Mouse (Mus musculus) CH12F3 (cell line): ENCODE results near the gene Mcat.
"Not testable (repeated sequence)": the region's sequence is repeated elsewhere in the genome, so short reads cannot be mapped to it uniquely, and the experiment has no call there.

ENCODE experiments used
- in situ Hi-C: fragments of 300-500 bp; cut with MboI; formaldehyde crosslinking; loops from 2 replicates; pipeline ENCODE4 v1.14.3; 2020; ENCODE audit warnings: low sequenced_read_pairs

The Mcat gene

DNA sequence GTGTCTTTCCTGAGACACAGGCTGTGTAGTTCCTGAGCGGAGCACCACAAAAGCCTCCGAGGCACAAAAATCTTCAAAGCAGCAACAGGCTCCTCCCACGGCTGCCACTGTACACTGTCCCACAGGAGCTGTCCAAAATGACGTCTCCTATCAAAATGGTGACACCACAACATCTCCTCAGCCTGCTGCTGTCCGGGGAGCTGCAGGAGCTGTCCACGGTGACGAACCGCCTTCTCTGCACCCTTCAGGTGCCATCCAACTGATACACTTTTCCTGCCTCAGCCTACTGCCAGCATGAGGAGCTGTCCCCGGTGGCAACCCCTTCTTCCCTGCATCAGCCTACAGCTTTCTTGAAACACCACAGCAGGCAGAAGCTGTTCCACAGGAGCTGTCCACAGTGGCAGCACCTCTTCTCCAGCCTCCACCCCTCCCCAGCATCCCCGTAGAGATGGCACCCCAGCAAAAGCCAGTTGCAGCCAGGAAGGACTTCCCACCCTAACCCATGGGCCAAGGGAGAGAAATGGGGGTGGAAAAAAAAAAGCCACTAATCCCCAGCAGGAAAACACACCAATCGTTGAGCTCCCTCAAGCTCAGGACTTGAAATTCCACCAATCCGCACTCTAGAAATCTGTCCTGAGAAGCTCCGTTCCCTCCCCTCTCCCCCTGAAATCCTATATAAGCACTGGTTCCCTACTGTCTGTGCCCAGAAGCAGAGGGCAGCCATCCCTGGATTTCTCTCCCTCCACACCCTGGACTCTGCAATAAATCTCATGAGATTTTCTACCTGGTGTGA, 50.9 kb downstream of the Mcat start:
- in situ Hi-C loops: no loop called here

DNA sequence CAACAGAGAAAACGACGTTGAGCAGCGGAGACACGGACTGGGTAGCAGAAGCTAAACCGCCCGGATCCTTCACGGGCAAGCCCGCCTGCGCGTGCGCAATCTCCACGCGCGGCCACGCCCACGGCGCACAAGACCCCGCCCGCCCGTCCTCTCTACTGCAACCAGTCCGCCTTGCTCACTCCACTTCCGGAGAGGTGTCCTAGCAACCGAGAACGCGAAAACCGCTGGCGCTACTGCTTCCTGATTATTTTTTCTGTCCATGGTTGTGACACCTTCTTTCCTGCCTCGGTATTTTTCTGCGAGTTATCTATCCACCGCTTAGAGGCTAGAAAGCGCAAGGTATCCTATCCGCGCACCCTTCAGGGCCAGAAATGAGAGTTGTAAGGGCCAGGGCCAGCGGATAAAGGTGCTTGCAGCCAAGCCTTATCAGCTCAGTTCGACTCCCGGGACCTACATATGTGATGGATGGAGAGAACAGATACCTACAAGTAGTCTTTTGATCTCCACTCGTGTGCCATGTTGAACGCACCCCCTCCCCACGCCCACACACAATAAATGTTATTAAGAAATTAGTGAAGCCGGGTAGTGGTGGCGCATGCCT, 52.7 kb downstream of the Mcat start, which contains the start of gene Ttll1:
Gene Ttll1, minus strand, starts transcription at position 89 of the 601 bp plus-strand sequence.
- in situ Hi-C loops: no loop called here

DNA sequence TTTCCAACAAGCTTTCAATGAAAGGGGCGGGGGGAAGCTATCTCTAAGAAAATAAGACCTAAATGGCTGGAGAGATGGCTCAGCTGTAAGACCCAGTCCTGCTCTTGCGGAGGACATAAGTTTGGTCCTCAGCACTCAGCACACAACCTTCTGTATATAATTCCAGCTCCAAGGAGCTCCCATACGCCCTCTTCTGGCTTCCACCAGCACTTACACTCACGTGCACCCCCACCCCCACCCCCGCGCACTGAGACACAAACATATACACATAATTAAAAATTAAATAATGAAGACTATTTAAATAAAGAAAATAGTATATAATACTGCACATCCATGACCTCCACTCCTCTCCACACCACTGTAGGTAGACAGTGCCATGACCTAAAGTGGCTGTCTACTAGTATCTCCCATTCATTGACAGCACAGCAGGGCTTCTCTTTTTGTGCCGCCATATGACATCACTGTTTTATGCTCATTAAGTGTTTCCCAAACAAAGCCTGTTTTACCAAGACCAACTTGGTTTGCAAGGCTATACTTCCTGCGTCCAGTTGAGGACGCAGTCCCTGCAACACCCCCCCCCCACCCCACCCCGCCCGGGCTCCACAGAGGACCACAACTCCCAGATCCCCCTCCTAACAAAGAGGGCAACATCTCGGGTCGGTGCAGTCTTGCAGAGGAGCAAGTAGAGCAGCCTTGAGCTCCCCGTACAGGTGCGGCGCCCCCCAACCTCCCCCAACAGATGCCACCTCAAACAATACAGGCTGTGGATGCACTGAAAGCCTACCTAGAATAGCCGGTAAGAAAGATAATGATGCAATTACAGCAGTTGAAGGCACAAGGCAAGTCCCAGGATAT, 53.4 kb downstream of the Mcat start:
- in situ Hi-C loops: no loop called here

GRCm38 (mm10) chr15:83501483-83501882, 62.1 kb downstream of the Mcat start:
- in situ Hi-C loops: not testable (repeated sequence)

- in situ Hi-C loops: no loop called here
Measured at GRCm38 (mm10) chr15:83500352-83500751, 63.2 kb downstream of the Mcat start.

DNA sequence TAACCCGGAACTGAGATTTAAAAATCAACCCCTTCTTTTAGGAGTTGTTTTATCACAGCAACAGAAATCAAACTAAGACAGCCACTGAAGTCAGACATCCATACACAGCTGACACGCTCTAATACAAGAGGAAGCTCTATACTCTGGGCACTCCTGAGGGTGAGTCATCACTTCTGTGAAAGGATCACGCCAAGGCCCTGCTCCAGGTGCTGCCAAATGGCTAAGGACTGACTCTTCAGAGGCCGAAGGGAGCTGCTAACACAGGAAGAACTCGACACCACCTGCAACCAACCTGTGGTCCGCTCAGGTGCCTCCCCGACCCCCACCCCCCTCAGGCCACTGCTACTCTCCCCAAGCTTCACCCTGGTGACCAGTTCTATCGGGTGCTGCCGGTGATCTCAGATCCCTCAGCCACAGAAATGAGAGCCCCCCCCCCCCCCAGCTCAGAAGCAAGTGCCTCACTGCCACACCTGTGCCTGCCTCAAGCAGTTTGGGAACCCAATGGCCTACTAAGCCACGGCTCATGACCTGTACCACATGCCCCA, 64.3 kb downstream of the Mcat start:
- in situ Hi-C loops: no loop called here

- in situ Hi-C loops: no loop called here
Measured at GRCm38 (mm10) chr15:83497299-83497698, 66.3 kb downstream of the Mcat start.
